In the genomic region with DNA sequence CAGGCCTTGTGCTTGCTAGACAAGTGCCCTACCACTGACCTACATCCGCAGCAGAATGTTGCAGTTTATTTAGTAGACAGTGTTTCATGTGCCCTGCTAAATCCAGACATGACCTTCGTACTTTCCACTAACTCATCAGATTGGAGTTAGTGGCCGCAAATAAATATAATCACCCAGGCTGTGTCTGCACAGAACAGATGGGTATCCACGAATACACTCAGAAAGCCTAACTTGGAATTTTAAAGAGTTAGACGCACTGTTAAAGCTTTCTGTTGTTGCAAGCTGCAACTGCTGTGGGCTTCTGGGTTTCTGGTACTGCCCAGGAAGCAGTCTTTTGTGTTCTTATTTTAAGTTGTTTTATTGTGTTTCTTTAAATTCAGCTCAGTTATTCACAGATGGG, we compare ENCODE assay signal across 16 mouse cellular contexts.
"Had no signal": no experiment of that assay in that cellular context is flagged by ENCODE, and none has a peak within 500 bp of the region (broad histone marks: within the 10 kb centered on the region; RNA-seq: fewer than 3 reads in every experiment).

No protein-coding gene starts in this region.

- H3K4me3 ChIP-seq: kidney, embryonic 15.5 days; liver, embryonic 13.5 days; stomach, embryonic 15.5 days had no signal

- H3K4me1 ChIP-seq: kidney, embryonic 15.5 days; liver, embryonic 13.5 days; stomach, embryonic 15.5 days had no signal

- H3K27ac ChIP-seq: kidney, embryonic 15.5 days; liver, embryonic 13.5 days; stomach, embryonic 15.5 days had no signal

- DNase-seq: kidney, adult 8-10 months; kidney, postnatal 10 days; kidney, postnatal 36 days; layer of hippocampus, adult 9-11 months; liver, embryonic 13.5 days; lung, adult 2 months; lung, postnatal 14 days; lung, postnatal 4 days; midbrain, embryonic 14.5 days; right cerebral cortex, postnatal 14 days; spleen, adult 18-20 months; thymus, adult 18-20 months; thymus, postnatal 14 days; thymus, postnatal 4 days had no signal
